Mouse (Mus musculus): ENCODE measurements around the gene Foxn3.

The Foxn3 gene

GRCm38 (mm10) chr12:99380855-99381262 is 182.5 kb downstream of the Foxn3 start:
- DNase-seq: peak; percentile 11 to 32

DNA sequence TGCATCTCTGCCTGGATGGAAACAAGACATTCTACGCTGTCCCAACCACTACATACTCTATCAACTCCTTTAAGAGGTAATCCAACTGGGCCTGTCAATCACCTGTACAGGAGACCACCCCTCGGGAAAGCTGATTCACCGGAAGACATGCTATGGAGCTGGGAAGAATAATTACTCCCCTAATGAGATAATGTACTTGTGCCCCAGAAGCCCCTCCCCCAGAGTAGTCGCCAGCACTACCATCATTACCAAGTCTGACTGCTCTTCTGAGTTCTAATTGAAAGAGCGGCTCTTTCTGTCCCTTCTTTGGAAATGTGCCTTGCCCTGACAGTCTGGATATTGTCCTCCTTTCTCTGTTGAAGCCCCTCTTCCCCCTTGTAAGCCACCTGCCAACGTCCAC is 183.3 kb downstream of the Foxn3 start:
- no peak for DNase-seq

- DNase-seq: no peak
Observed at GRCm38 (mm10) chr12:99378284-99378683, 185.1 kb downstream of the Foxn3 start.

GRCm38 (mm10) chr12:99377705-99378104 is 185.7 kb downstream of the Foxn3 start:
- no peak for DNase-seq

DNA sequence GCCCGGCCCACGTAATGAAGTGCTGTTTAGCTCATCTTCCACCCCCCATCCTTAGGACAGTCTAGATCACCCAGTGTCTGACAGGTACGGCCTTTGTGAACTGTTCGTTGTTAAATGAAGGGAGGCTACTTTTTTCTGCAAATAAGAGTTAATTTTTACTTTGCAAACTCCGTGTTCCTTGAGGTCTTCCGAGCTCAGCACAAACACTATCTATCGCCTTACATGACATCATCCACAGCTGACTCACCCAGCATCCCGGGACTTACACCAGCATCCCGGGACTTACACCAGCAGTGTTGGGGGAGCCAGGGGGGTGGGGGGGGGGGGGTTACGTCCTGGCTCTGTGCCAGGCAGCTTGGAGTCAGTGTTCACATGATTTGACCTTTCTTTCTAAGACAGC is 186.3 kb downstream of the Foxn3 start:
- DNase-seq: no peak

DNA sequence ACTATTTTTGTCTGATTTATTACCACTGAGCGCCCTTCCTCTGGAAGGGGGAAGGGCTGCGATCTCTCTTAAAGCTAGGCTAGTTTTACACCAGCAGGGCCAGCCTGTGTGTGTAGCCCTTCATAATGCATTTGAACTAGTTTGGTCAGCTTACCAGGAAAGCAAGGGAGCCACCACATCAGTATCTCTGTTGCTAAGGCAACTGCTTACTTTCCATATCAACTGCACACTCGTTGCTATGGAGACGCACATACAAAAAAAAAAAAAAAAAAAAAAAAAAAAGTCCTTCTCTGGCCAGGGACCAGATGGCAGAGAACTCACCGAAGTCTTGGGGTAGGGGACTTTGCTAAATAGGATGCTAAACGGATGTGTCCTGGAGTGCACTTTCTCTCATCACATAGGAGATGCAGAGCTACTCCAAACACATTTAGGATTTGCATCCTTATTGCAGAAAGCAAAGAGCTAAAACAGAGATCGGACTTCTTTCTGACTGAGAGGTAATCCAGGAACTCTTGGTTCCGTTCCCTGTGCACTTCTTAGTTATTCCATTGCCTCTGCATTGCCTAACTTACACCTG is 187.4 kb downstream of the Foxn3 start:
- DNase-seq: no peak

- no peak for DNase-seq
Observed at GRCm38 (mm10) chr12:99375426-99375825, 188.0 kb downstream of the Foxn3 start.

DNA sequence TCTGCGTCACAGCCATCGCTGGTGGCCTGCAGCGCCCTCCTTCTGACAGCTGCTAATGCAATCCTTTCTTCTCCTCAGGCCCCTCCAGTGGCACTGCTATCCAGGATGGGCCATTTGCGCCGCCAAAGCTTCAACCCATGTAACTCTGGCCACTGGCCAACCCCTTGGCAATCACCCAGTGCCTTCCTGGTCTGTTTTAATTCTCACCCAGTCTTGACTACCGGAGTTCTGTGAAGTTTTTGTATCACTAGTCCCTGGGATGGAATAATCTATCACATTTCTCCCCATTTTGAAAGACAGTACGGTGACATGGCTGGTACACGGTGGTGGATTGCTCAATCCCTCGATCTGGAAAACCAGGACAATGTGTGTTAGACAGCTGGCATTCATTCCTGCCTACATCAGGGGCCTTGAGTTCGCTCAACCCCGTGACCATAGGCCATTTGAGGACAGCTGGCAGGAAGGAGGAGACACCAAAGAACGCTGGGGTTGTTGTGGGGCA is 189.2 kb downstream of the Foxn3 start:
- DNase-seq: no peak

DNA sequence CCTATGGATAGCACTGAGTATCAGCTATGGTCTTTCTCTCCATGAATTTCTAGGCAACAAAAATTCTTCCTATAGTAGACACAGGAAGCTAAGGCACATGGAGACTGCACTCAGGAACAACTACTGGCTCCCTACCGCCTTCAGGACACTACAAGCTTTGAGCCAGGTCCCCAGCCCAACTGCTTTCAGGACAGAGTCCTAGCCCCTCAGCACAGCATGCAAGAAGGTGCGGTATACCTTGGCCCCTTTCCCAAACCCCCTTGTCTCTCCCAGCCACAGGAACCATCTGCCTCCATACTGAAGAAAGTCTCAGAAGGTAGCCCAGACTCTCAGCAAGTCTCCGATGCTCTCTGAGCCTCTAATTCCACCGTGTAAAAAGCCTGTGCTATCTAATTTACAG is 189.8 kb downstream of the Foxn3 start:
- no peak for DNase-seq

DNA sequence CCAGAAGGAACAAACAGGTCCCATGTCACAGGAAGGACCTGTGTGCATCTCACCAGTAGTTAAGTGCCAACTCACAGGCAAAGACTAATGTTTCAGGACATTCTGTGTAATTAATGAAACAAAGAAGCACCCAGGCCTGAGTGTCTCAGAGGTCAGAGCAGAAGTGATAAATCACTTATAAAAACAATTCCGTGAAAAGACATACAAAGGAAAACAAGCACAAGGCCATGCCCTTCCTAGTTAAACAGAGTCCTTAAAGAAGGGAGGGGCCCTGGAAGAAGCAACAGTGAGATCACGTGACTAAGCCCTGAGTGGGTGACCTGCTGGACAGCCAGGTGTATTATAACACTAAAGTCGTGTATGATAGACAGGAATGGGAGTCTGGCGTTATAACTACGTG is 191.9 kb downstream of the Foxn3 start:
- DNase-seq: no peak

- DNase-seq: no peak
Observed at GRCm38 (mm10) chr12:99368251-99368650, 195.1 kb downstream of the Foxn3 start.

DNA sequence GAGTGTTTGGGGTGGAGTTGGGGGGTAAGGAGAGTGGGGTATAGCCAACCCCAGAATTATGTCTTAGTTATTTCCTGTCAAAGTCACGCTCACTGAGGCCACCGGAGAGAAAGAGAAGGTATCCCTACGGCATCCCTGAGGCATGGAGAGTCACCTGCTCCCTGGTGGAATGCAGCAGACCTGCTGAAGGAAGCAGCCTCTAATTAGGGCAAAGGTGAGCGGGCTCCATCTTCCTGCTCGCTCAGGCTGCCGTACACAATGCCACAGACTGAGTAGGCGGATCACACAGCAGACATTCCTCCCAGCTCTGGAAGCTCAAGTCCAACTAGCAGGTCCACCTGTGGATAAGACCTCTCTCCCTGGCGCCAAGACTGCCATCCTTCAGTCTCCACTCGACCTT is 197.4 kb downstream of the Foxn3 start:
- DNase-seq: no peak

DNA sequence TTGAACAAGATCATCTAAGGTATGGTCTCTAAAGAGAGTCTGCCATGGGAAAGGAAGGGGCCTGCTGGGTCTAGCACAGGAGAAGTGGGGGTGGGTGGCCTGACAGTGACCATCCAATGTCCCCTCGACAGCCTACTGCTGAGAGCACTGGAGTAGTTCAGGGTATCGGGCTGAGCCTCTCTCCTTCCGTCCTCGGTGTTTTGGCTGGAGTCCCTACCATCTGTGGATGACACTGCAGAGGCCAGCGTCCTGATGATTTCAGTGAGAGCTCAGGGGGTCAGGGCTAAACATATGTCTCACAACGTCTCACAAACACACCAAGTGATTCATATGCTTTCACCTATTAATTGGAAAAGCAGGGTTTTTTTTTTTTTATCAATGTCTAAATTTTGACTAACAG is 199.2 kb downstream of the Foxn3 start:
- no peak for DNase-seq

DNA sequence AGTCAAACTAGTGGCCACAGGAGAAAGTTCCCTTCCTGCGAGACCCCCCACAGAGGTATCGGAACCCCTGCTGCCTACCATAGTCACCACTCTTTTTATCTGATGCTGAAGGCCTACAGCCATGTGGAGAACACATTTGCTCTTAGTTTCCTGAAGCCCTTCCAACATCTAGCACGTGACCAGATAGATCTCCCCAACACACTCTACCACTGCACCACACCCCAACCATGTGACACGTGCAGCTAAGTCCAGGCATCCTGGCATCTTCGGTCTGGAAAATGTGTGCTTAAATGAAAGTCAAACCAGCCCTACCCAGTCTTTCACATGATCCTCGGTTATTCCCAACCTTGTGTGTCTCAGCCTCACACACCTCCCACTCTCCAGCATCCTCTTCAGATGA is 200.4 kb downstream of the Foxn3 start:
- no peak for DNase-seq

DNA sequence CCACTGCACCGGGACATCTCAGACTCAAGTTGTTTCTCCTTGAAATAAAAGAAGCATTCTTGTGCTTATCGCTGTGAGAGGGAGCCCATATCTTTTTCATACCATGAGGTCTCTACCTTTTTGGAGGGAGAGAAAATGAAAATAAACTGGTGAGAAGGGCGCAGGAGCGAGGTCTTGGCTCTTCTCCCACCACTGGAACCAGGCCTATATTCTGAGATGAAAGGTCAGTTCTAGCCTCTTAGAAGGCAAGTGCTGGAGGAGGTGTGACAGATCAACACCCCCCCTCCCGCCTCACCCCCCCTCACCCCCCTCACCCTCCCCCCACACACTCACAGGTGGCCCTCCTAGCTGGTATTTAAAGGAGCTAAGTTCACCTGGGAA is 201.6 kb downstream of the Foxn3 start:
- no peak for DNase-seq

- no peak for DNase-seq
Observed at GRCm38 (mm10) chr12:99360958-99361751, 202.2 kb downstream of the Foxn3 start.

DNA sequence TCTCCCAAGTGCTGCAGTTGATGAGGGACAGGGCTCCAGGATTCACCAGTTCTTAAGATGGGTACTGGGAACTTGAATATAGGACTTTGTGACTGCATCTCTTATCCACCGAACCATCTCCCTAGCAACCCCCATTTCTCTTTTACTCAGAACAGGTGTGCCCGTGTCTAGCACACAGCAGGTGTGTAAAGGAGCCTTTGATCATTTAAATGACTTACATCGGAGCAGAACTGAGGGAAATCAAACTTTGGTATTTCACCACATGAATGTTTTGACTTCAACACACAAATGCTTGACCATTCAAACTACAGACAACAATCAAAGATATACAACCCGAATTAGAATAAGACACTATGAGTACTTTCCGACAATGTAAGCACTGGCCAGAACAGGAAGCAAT is 204.7 kb downstream of the Foxn3 start:
- no peak for DNase-seq

DNA sequence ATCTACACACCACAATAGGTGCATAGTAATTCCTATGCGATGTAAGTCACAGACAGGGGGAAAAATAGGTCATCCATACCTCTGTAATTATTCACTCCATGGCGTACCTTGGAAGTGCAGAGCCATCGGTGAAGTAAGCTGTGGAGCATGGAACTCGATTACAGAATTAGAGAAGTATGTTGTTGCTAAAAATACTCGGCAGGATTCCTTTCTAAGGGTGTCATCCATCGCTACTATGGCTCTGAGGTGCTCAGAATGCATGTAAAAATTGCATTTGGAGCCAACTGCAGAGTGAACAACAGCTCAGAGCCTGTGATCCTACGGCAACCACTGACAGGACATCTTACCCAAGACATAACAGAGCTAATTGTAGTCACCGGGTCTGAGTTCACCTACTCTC is 206.7 kb downstream of the Foxn3 start:
- no peak for DNase-seq

DNA sequence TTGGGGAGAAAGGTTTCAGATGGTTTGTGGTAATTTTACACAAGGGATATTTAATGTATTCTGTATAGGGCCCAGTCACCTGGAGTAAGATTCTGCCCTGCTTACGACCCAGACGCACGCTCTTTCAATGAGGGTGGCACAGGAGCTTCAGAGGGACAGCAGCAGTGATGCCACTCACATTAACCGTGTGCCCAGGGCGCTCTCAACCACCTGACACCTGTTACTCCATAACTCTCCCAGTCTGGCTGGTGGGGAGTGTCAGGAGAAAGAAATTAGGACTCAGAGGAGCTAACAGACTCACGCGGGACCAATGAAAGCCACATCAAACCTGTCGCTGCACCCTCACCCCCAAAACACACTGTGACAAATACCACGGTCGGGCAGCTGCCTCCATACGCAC is 209.7 kb downstream of the Foxn3 start:
- no peak for DNase-seq

GRCm38 (mm10) chr12:99352583-99352982 is 210.8 kb downstream of the Foxn3 start:
- no peak for DNase-seq

GRCm38 (mm10) chr12:99352136-99352535 is 211.2 kb downstream of the Foxn3 start:
- no peak for DNase-seq

DNA sequence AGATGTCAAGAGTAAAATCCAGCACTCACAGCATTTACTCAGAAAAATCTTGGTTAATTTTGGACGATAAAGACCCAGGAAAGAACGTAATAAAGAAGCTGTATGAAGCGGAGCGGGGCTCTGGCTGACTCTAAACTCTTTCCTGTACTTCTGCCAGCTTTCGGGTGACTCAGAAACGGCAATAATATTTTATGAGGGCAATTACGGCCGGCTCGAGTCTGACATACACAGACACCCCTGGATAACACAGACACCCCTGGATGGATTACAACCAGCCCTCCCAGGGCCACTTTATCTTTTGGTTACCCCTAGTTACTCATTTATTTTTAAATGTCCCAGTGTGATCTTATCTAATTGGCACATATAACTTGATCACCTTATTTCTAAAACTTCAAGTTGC is 211.7 kb downstream of the Foxn3 start:
- no peak for DNase-seq

GRCm38 (mm10) chr12:99349650-99349997 is 213.8 kb downstream of the Foxn3 start:
- no peak for DNase-seq

- DNase-seq: no peak
Observed at GRCm38 (mm10) chr12:99348940-99349649, 214.3 kb downstream of the Foxn3 start.

Measured in thymus, postnatal 36 days (tissue).